Mouse (Mus musculus) brain, embryonic 14.5 days (tissue): Measurements from ENCODE around the gene Kbtbd13.

Experiments
- CTCF ChIP-seq: fragments of 200-500 bp; IDR thresholded peaks from 2 replicates; pipeline ENCODE4 v1.5.1; 2012; ENCODE audit warnings: inconsistent platforms, mild to moderate bottlenecking, moderate library complexity, borderline replicate concordance; ENCODE audit not compliant: insufficient read depth, insufficient read length; ENCODE audit errors: extremely low read depth
- POLR2A ChIP-seq: fragments of 200-500 bp; IDR thresholded peaks from 2 replicates; pipeline ENCODE4 v1.6.1; 2012; ENCODE audit warnings: mild to moderate bottlenecking, inconsistent platforms, borderline replicate concordance; ENCODE audit not compliant: poor library complexity, insufficient read depth, insufficient read length, severe bottlenecking; ENCODE audit errors: extremely low read depth

- no peak for TF ChIP-seq CTCF
- TF ChIP-seq POLR2A, result no peak
These were observed 13.7 kb upstream of the Kbtbd13 start for GRCm38 (mm10) chr9:65405184-65405449.
